Mouse (Mus musculus): ENCODE data around the gene Fbxw7. TPM values are rescaled to one million over a fixed set of nuclear protein-coding genes. Genes with fewer than 3 reads are reported as not detected.

The Fbxw7 gene
- polyA plus RNA-seq, 1 experiment: 3.4 TPM

GRCm38 (mm10) chr3:84925229-84925628, 110.2 kb downstream of the Fbxw7 start:
- Histone ChIP-seq H3K4me3 (ENCODE audit: extremely low read depth, insufficient read depth, insufficient read length) (no peak overlapping the region), H3K36me3 (ENCODE audit: control insufficient read depth, insufficient read depth, low read length) (no peaks in the 10 kb centered on the region), H3K27me3 (ENCODE audit: control insufficient read depth, insufficient read depth, low read length) (no peaks in the 10 kb centered on the region), H3K27ac (ENCODE audit: insufficient read depth, low read length) (no peak overlapping the region), H3K4me1 (ENCODE audit: control insufficient read depth, insufficient read depth, insufficient read length) (no peaks in the 10 kb centered on the region)
- TF ChIP-seq CTCF (IDR thresholded peaks at IDR 0.05; ENCODE audit: extremely low read depth, insufficient read depth, insufficient read length, insufficient replicate concordance) (no peak), POLR2A (IDR thresholded peaks at IDR 0.05; ENCODE audit: low read depth, low read length) (no peak)
- no peak for DNase-seq (ENCODE audit: low read depth in 1 of 2, low spot score in 2 of 2)
- WGBS: 89% methylated on average over 4 of the region's 4 CpGs

GRCm38 (mm10) chr3:84926140-84926539, 111.1 kb downstream of the Fbxw7 start:
- no peak for TF ChIP-seq CTCF (IDR thresholded peaks at IDR 0.05; ENCODE audit: extremely low read depth, insufficient read depth, insufficient read length, insufficient replicate concordance)
- TF ChIP-seq POLR2A (IDR thresholded peaks at IDR 0.05; ENCODE audit: low read depth, low read length): no peak
- Histone ChIP-seq H3K27ac (ENCODE audit: insufficient read depth, low read length) (no peak overlapping the region), H3K4me1 (ENCODE audit: control insufficient read depth, insufficient read depth, insufficient read length) (no peaks in the 10 kb centered on the region), H3K4me3 (ENCODE audit: extremely low read depth, insufficient read depth, insufficient read length) (no peak overlapping the region), H3K36me3 (ENCODE audit: control insufficient read depth, insufficient read depth, low read length) (no peaks in the 10 kb centered on the region), H3K27me3 (ENCODE audit: control insufficient read depth, insufficient read depth, low read length) (no peaks in the 10 kb centered on the region)
- WGBS: 93% methylated on average over 5 of the region's 5 CpGs
- DNase-seq (ENCODE audit: low read depth in 1 of 2, low spot score in 2 of 2): no peak

GRCm38 (mm10) chr3:84927168-84927794, 112.2 kb downstream of the Fbxw7 start:
- Histone ChIP-seq H3K36me3 (ENCODE audit: control insufficient read depth, insufficient read depth, low read length) (no peaks in the 10 kb centered on the region), H3K27me3 (ENCODE audit: control insufficient read depth, insufficient read depth, low read length) (no peaks in the 10 kb centered on the region), H3K4me1 (ENCODE audit: control insufficient read depth, insufficient read depth, insufficient read length) (no peaks in the 10 kb centered on the region), H3K27ac (ENCODE audit: insufficient read depth, low read length) (no peak overlapping the region), H3K4me3 (ENCODE audit: extremely low read depth, insufficient read depth, insufficient read length) (no peak overlapping the region)
- no peak for DNase-seq (ENCODE audit: low read depth in 1 of 2, low spot score in 2 of 2)
- TF ChIP-seq CTCF (IDR thresholded peaks at IDR 0.05; ENCODE audit: extremely low read depth, insufficient read depth, insufficient read length, insufficient replicate concordance) (no peak), POLR2A (IDR thresholded peaks at IDR 0.05; ENCODE audit: low read depth, low read length) (no peak)
- 88% methylated on average over 8 of the region's 8 CpGs for WGBS

GRCm38 (mm10) chr3:84927901-84928300, 112.8 kb downstream of the Fbxw7 start:
- H3K4me1 ChIP-seq (ENCODE audit: control insufficient read depth, insufficient read depth, insufficient read length): no peaks in the 10 kb centered on the region
- no peak overlapping the region for H3K27ac ChIP-seq (ENCODE audit: insufficient read depth, low read length)
- TF ChIP-seq POLR2A (IDR thresholded peaks at IDR 0.05; ENCODE audit: low read depth, low read length) (no peak), CTCF (IDR thresholded peaks at IDR 0.05; ENCODE audit: extremely low read depth, insufficient read depth, insufficient read length, insufficient replicate concordance) (no peak)
- no peak overlapping the region for H3K4me3 ChIP-seq (ENCODE audit: extremely low read depth, insufficient read depth, insufficient read length)
- WGBS: 96% methylated on average over 2 of the region's 2 CpGs
- no peaks in the 10 kb centered on the region for H3K36me3 ChIP-seq (ENCODE audit: control insufficient read depth, insufficient read depth, low read length)
- H3K27me3 ChIP-seq (ENCODE audit: control insufficient read depth, insufficient read depth, low read length): no peaks in the 10 kb centered on the region
- no peak for DNase-seq (ENCODE audit: low read depth in 1 of 2, low spot score in 2 of 2)

GRCm38 (mm10) chr3:84929171-84929570, 114.1 kb downstream of the Fbxw7 start:
- no peak for DNase-seq (ENCODE audit: low read depth in 1 of 2, low spot score in 2 of 2)
- H3K4me1 ChIP-seq (ENCODE audit: control insufficient read depth, insufficient read depth, insufficient read length): no peaks in the 10 kb centered on the region
- TF ChIP-seq CTCF (IDR thresholded peaks at IDR 0.05; ENCODE audit: extremely low read depth, insufficient read depth, insufficient read length, insufficient replicate concordance): no peak
- TF ChIP-seq POLR2A (IDR thresholded peaks at IDR 0.05; ENCODE audit: low read depth, low read length): no peak
- H3K36me3 ChIP-seq (ENCODE audit: control insufficient read depth, insufficient read depth, low read length): no peaks in the 10 kb centered on the region
- H3K27me3 ChIP-seq (ENCODE audit: control insufficient read depth, insufficient read depth, low read length): no peaks in the 10 kb centered on the region
- no peak overlapping the region for H3K27ac ChIP-seq (ENCODE audit: insufficient read depth, low read length)
- 91% methylated on average over 3 of the region's 3 CpGs for WGBS
- no peak overlapping the region for H3K4me3 ChIP-seq (ENCODE audit: extremely low read depth, insufficient read depth, insufficient read length)

GRCm38 (mm10) chr3:84930683-84931082, 115.6 kb downstream of the Fbxw7 start:
- no peak for DNase-seq (ENCODE audit: low read depth in 1 of 2, low spot score in 2 of 2)
- no peaks in the 10 kb centered on the region for H3K27me3 ChIP-seq (ENCODE audit: control insufficient read depth, insufficient read depth, low read length)
- 94% methylated on average over 3 of the region's 3 CpGs for WGBS
- no peak overlapping the region for H3K4me3 ChIP-seq (ENCODE audit: extremely low read depth, insufficient read depth, insufficient read length)
- no peaks in the 10 kb centered on the region for H3K36me3 ChIP-seq (ENCODE audit: control insufficient read depth, insufficient read depth, low read length)
- H3K27ac ChIP-seq (ENCODE audit: insufficient read depth, low read length): no peak overlapping the region
- TF ChIP-seq POLR2A (IDR thresholded peaks at IDR 0.05; ENCODE audit: low read depth, low read length): no peak
- no peak for TF ChIP-seq CTCF (IDR thresholded peaks at IDR 0.05; ENCODE audit: extremely low read depth, insufficient read depth, insufficient read length, insufficient replicate concordance)
- H3K4me1 ChIP-seq (ENCODE audit: control insufficient read depth, insufficient read depth, insufficient read length): no peaks in the 10 kb centered on the region

GRCm38 (mm10) chr3:84935729-84936128, 120.7 kb downstream of the Fbxw7 start:
- Histone ChIP-seq H3K36me3 (ENCODE audit: control insufficient read depth, insufficient read depth, low read length) (no peaks in the 10 kb centered on the region), H3K4me1 (ENCODE audit: control insufficient read depth, insufficient read depth, insufficient read length) (no peaks in the 10 kb centered on the region), H3K27ac (ENCODE audit: insufficient read depth, low read length) (no peak overlapping the region), H3K4me3 (ENCODE audit: extremely low read depth, insufficient read depth, insufficient read length) (no peak overlapping the region), H3K27me3 (ENCODE audit: control insufficient read depth, insufficient read depth, low read length) (no peaks in the 10 kb centered on the region)
- whole genome bisulfite sequencing: 85% methylated on average over 1 of the region's 1 CpGs
- DNase-seq (ENCODE audit: low read depth in 1 of 2, low spot score in 2 of 2): no peak
- TF ChIP-seq CTCF (IDR thresholded peaks at IDR 0.05; ENCODE audit: extremely low read depth, insufficient read depth, insufficient read length, insufficient replicate concordance) (no peak), POLR2A (IDR thresholded peaks at IDR 0.05; ENCODE audit: low read depth, low read length) (no peak)

Data from spleen, adult 2 months (tissue).